Mouse (Mus musculus): ENCODE results near the gene Gm20696. TPM values are rescaled to one million over a fixed set of nuclear protein-coding genes. Genes with fewer than 3 reads are reported as not detected.

Gene Gm20696
- polyA plus RNA-seq, 1 experiment from 2014 or later: 6.0 TPM

- Histone ChIP-seq H3K4me2 (replicated peaks; ENCODE audit: low read depth, low read length) (no peak overlapping the region), H3K27me3 (ENCODE audit: control insufficient read depth, insufficient read depth, low read length) (no peaks in the 10 kb centered on the region), H3K9me3 (ENCODE audit: control insufficient read depth, low read length) (no peaks in the 10 kb centered on the region), H3K9ac (ENCODE audit: low read depth, low read length) (no peak overlapping the region), H3K4me3 (ENCODE audit: low read depth, low read length) (no peak overlapping the region), H3K27ac (ENCODE audit: low read depth, low read length) (no peak overlapping the region), H3K36me3 (ENCODE audit: control insufficient read depth, insufficient read depth, low read length) (no peaks in the 10 kb centered on the region), H3K4me1 (replicated peaks; ENCODE audit: control insufficient read depth, insufficient read depth, low read length) (no peaks in the 10 kb centered on the region)
- no peak for ATAC-seq (ENCODE audit: low FRiP score)
- no peak for DNase-seq (ENCODE audit: low spot score)
- WGBS: 71% methylated on average over 2 of the region's 2 CpGs
Observed at GRCm38 (mm10) chr6:99528972-99529371, 137.6 kb downstream of the Gm20696 start.

GRCm38 (mm10) chr6:99527457-99528105 is 139.0 kb downstream of the Gm20696 start:
- Histone ChIP-seq H3K4me3 (ENCODE audit: low read depth, low read length) (no peak overlapping the region), H3K27ac (ENCODE audit: low read depth, low read length) (no peak overlapping the region), H3K4me2 (replicated peaks; ENCODE audit: low read depth, low read length) (no peak overlapping the region), H3K9me3 (ENCODE audit: control insufficient read depth, low read length) (no peaks in the 10 kb centered on the region), H3K36me3 (ENCODE audit: control insufficient read depth, insufficient read depth, low read length) (no peaks in the 10 kb centered on the region), H3K9ac (ENCODE audit: low read depth, low read length) (no peak overlapping the region), H3K4me1 (replicated peaks; ENCODE audit: control insufficient read depth, insufficient read depth, low read length) (no peaks in the 10 kb centered on the region), H3K27me3 (ENCODE audit: control insufficient read depth, insufficient read depth, low read length) (no peaks in the 10 kb centered on the region)
- ATAC-seq (ENCODE audit: low FRiP score) (no peak), DNase-seq (ENCODE audit: low spot score) (no peak)
- whole genome bisulfite sequencing: 90% methylated on average over 6 of the region's 6 CpGs

GRCm38 (mm10) chr6:99525351-99525750 is 141.2 kb downstream of the Gm20696 start:
- ATAC-seq (ENCODE audit: low FRiP score): no peak
- Histone ChIP-seq H3K36me3 (ENCODE audit: control insufficient read depth, insufficient read depth, low read length) (no peaks in the 10 kb centered on the region), H3K9ac (ENCODE audit: low read depth, low read length) (no peak overlapping the region), H3K27me3 (ENCODE audit: control insufficient read depth, insufficient read depth, low read length) (no peaks in the 10 kb centered on the region), H3K4me2 (replicated peaks; ENCODE audit: low read depth, low read length) (no peak overlapping the region), H3K9me3 (ENCODE audit: control insufficient read depth, low read length) (no peaks in the 10 kb centered on the region), H3K27ac (ENCODE audit: low read depth, low read length) (no peak overlapping the region), H3K4me3 (ENCODE audit: low read depth, low read length) (no peak overlapping the region), H3K4me1 (replicated peaks; ENCODE audit: control insufficient read depth, insufficient read depth, low read length) (no peaks in the 10 kb centered on the region)
- peak; percentile 37 for DNase-seq (ENCODE audit: low spot score)
- WGBS: 63% methylated on average over 8 of the region's 8 CpGs

- no peak for DNase-seq (ENCODE audit: low spot score)
- ATAC-seq (ENCODE audit: low FRiP score): no peak
- Histone ChIP-seq H3K9ac (ENCODE audit: low read depth, low read length) (peak overlapping the region; percentile 93), H3K9me3 (ENCODE audit: control insufficient read depth, low read length) (no peaks in the 10 kb centered on the region), H3K36me3 (ENCODE audit: control insufficient read depth, insufficient read depth, low read length) (no peaks in the 10 kb centered on the region), H3K27me3 (ENCODE audit: control insufficient read depth, insufficient read depth, low read length) (no peaks in the 10 kb centered on the region), H3K27ac (ENCODE audit: low read depth, low read length) (peak overlapping the region; percentile 96), H3K4me1 (replicated peaks; ENCODE audit: control insufficient read depth, insufficient read depth, low read length) (0 out of 2 replicates have a peak, but pooled peaks cover 3% of the 10 kb centered on the region), H3K4me2 (replicated peaks; ENCODE audit: low read depth, low read length) (peak overlapping the region; percentile 97), H3K4me3 (ENCODE audit: low read depth, low read length) (peak overlapping the region; percentile 82)
- WGBS: 30% methylated on average over 9 of the region's 10 CpGs
Observed at GRCm38 (mm10) chr6:99523679-99524370, 142.8 kb downstream of the Gm20696 start.

- Histone ChIP-seq H3K27ac (ENCODE audit: low read depth, low read length) (peak overlapping the region; percentile 96), H3K4me3 (ENCODE audit: low read depth, low read length) (peak overlapping the region; percentile 82), H3K27me3 (ENCODE audit: control insufficient read depth, insufficient read depth, low read length) (no peaks in the 10 kb centered on the region), H3K9ac (ENCODE audit: low read depth, low read length) (peak overlapping the region; percentile 93), H3K4me2 (replicated peaks; ENCODE audit: low read depth, low read length) (peak overlapping the region; percentile 97), H3K36me3 (ENCODE audit: control insufficient read depth, insufficient read depth, low read length) (no peaks in the 10 kb centered on the region), H3K9me3 (ENCODE audit: control insufficient read depth, low read length) (no peaks in the 10 kb centered on the region), H3K4me1 (replicated peaks; ENCODE audit: control insufficient read depth, insufficient read depth, low read length) (0 out of 2 replicates have a peak, but pooled peaks cover 3% of the 10 kb centered on the region)
- peak; percentile 78 for DNase-seq (ENCODE audit: low spot score)
- peak; percentile 46 for ATAC-seq (ENCODE audit: low FRiP score)
- WGBS: 0% methylated on average over 22 of the region's 22 CpGs
Observed at GRCm38 (mm10) chr6:99523109-99523632, 143.4 kb downstream of the Gm20696 start.

GRCm38 (mm10) chr6:99522359-99523108 is 144.1 kb downstream of the Gm20696 start, which contains the start of gene Foxp1:
Gene Foxp1, minus strand, starts transcription at chr6:99522721.
- ATAC-seq (ENCODE audit: low FRiP score) (peak; percentile 66), DNase-seq (ENCODE audit: low spot score) (peak; percentile 88)
- peak within 1 kb of the TSS; percentile 82 for H3K4me3 ChIP-seq (ENCODE audit: low read depth, low read length)
- H3K9me3 ChIP-seq (ENCODE audit: control insufficient read depth, low read length): no peaks in the 10 kb centered on the region
- H3K27ac ChIP-seq (ENCODE audit: low read depth, low read length): peak within 1 kb of the TSS; percentile 96
- H3K4me2 ChIP-seq (replicated peaks; ENCODE audit: low read depth, low read length): peak within 1 kb of the TSS; percentile 97
- H3K4me1 ChIP-seq (replicated peaks; ENCODE audit: control insufficient read depth, insufficient read depth, low read length): 0 out of 2 replicates have a peak, but pooled peaks cover 3% of the 10 kb centered on the region
- no peaks in the 10 kb centered on the region for H3K36me3 ChIP-seq (ENCODE audit: control insufficient read depth, insufficient read depth, low read length)
- peak within 1 kb of the TSS; percentile 93 for H3K9ac ChIP-seq (ENCODE audit: low read depth, low read length)
- no peaks in the 10 kb centered on the region for H3K27me3 ChIP-seq (ENCODE audit: control insufficient read depth, insufficient read depth, low read length)
- WGBS: under 1% methylated on average over 68 of the region's 72 CpGs

- Histone ChIP-seq H3K9ac (ENCODE audit: low read depth, low read length) (peak overlapping the region; percentile 93), H3K27me3 (ENCODE audit: control insufficient read depth, insufficient read depth, low read length) (no peaks in the 10 kb centered on the region), H3K4me2 (replicated peaks; ENCODE audit: low read depth, low read length) (peak overlapping the region; percentile 97), H3K9me3 (ENCODE audit: control insufficient read depth, low read length) (no peaks in the 10 kb centered on the region), H3K4me3 (ENCODE audit: low read depth, low read length) (peak overlapping the region; percentile 82), H3K36me3 (ENCODE audit: control insufficient read depth, insufficient read depth, low read length) (no peaks in the 10 kb centered on the region), H3K27ac (ENCODE audit: low read depth, low read length) (peak overlapping the region; percentile 96), H3K4me1 (replicated peaks; ENCODE audit: control insufficient read depth, insufficient read depth, low read length) (0 out of 2 replicates have a peak, but pooled peaks cover 3% of the 10 kb centered on the region)
- ATAC-seq (ENCODE audit: low FRiP score) (peak; percentile 43), DNase-seq (ENCODE audit: low spot score) (peak; percentile 71)
- WGBS: 0% methylated on average over 63 of the region's 64 CpGs
Observed at GRCm38 (mm10) chr6:99521641-99522358, 144.8 kb downstream of the Gm20696 start.
